Mouse (Mus musculus) liver, embryonic 12.5 days (tissue): ENCODE results near the gene Slc9a2. TPM values are rescaled to one million over a fixed set of nuclear protein-coding genes. Genes with fewer than 3 reads are reported as not detected.
"Not testable (repeated sequence)": the region's sequence is repeated elsewhere in the genome, so short reads cannot be mapped to it uniquely, and the experiment has no call there.

Experiments
- ATAC-seq: fragments of 200-750 bp; cut with Nextera tagmentation; 2 replicates; pipeline ENCODE4 v1.8.0; 2017; ENCODE audit warnings: moderate number of reproducible peaks, mild to moderate bottlenecking, moderate library complexity
- H3K27ac ChIP-seq: fragments of 300-500 bp; sonication (generic); 2 replicates; pipeline ENCODE4 v1.5.1; 2016; ENCODE audit warnings: mild to moderate bottlenecking
- H3K27me3 ChIP-seq: fragments of 300-500 bp; sonication (generic); replicated peaks from 2 replicates; pipeline ENCODE4 v1.6.1; 2016; ENCODE audit warnings: mild to moderate bottlenecking, moderate library complexity
- H3K36me3 ChIP-seq: fragments of 300-500 bp; sonication (generic); 2 replicates; pipeline ENCODE4 v1.6.1; 2016; ENCODE audit warnings: mild to moderate bottlenecking, moderate library complexity
- H3K4me1 ChIP-seq: fragments of 300-500 bp; sonication (generic); 2 replicates; pipeline ENCODE4 v1.6.1; 2016
- H3K4me2 ChIP-seq: fragments of 300-500 bp; sonication (generic); 2 replicates; pipeline ENCODE4 v1.6.1; 2016; ENCODE audit warnings: mild to moderate bottlenecking, moderate library complexity
- H3K4me3 ChIP-seq: fragments of 300-500 bp; sonication (generic); 2 replicates; pipeline ENCODE4 v1.5.1; 2016; ENCODE audit warnings: mild to moderate bottlenecking, moderate library complexity
- H3K9ac ChIP-seq: fragments of 300-500 bp; sonication (generic); 2 replicates; pipeline ENCODE4 v1.6.1; 2016; ENCODE audit warnings: mild to moderate bottlenecking, moderate library complexity
- H3K9me3 ChIP-seq: fragments of 300-500 bp; sonication (generic); replicated peaks from 2 replicates; pipeline ENCODE4 v1.6.1; 2016; ENCODE audit warnings: mild to moderate bottlenecking, moderate library complexity
- WGBS: fragments of 180-500 bp; shearing (Covaris S2); methylation state at CpG from one replicate; pipeline ENCODE4 v1.1.7; 2016; ENCODE audit not compliant: insufficient replicate concordance; 5-methylcytosine and 5-hydroxymethylcytosine counted together
- polyA plus RNA-seq: library from polyadenylated mRNA; unstranded; fragments of >200 nt; fragmentation: Nextera tagmentation; extraction: Ambion mirVana; gene quantifications from 2 replicates; pipeline ENCODE4 v1.2.1, GENCODE M21; 2016

Gene Slc9a2
- polyA plus RNA-seq, 1 experiment from 2014 or later = not detected

- H3K27me3 ChIP-seq = peaks cover 13% of the 10 kb centered on the region; the same call in 1 of the 2 replicates
- not testable (repeated sequence) for H3K27ac ChIP-seq, H3K4me1 ChIP-seq, H3K4me3 ChIP-seq, ATAC-seq, H3K9ac ChIP-seq, H3K4me2 ChIP-seq, H3K36me3 ChIP-seq, H3K9me3 ChIP-seq
- WGBS = 8% methylated on average over 3 of the region's 3 CpGs
These were observed 12.9 kb upstream of the Slc9a2 start for GRCm38 (mm10) chr1:40667442-40667841.

- peaks cover 10% of the 10 kb centered on the region; the same call in 1 of the 2 replicates for H3K27me3 ChIP-seq
- no peak overlapping the region for H3K4me3 ChIP-seq
- H3K9ac ChIP-seq = no peak overlapping the region
- no peaks in the 10 kb centered on the region for H3K36me3 ChIP-seq
- H3K9me3 ChIP-seq = no peaks in the 10 kb centered on the region
- no peak for ATAC-seq
- H3K27ac ChIP-seq = no peak overlapping the region
- no peaks in the 10 kb centered on the region for H3K4me1 ChIP-seq
- H3K4me2 ChIP-seq = no peak overlapping the region
- WGBS = 61% methylated on average over 3 of the region's 3 CpGs
These were observed 10.3 kb upstream of the Slc9a2 start for GRCm38 (mm10) chr1:40670025-40670424.

GRCm38 (mm10) chr1:40671490-40671889, 8.9 kb upstream of the Slc9a2 start:
- Histone ChIP-seq H3K36me3 (no peaks in the 10 kb centered on the region), H3K4me2 (no peak overlapping the region), H3K4me1 (no peaks in the 10 kb centered on the region), H3K9me3 (no peaks in the 10 kb centered on the region), H3K4me3 (no peak overlapping the region), H3K27me3 (peaks cover 5% of the 10 kb centered on the region; the same call in 1 of the 2 replicates), H3K27ac (no peak overlapping the region), H3K9ac (no peak overlapping the region)
- ATAC-seq = no peak
- 75% methylated on average over 4 of the region's 4 CpGs for WGBS

- H3K4me1 ChIP-seq = peaks cover 19% of the 10 kb centered on the region
- H3K4me2 ChIP-seq = no peak overlapping the region
- H3K4me3 ChIP-seq = no peak overlapping the region
- H3K9me3 ChIP-seq = no peaks in the 10 kb centered on the region
- WGBS = 36% methylated on average over 5 of the region's 5 CpGs
- no peak overlapping the region for H3K27ac ChIP-seq
- no peak for ATAC-seq
- H3K27me3 ChIP-seq = peaks cover 51% of the 10 kb centered on the region
- H3K9ac ChIP-seq = no peak overlapping the region
- no peaks in the 10 kb centered on the region for H3K36me3 ChIP-seq
These were observed 3.1 kb upstream of the Slc9a2 start for GRCm38 (mm10) chr1:40677306-40677705.

GRCm38 (mm10) chr1:40680868-40681698, 709 bp downstream of the Slc9a2 start:
- H3K36me3 ChIP-seq = no peaks in the 10 kb centered on the region
- no peaks in the 10 kb centered on the region for H3K9me3 ChIP-seq
- no peak for ATAC-seq
- peaks cover 19% of the 10 kb centered on the region for H3K4me1 ChIP-seq
- peak overlapping the region; percentile 22; the same call in 1 of the 2 replicates for H3K9ac ChIP-seq
- peak overlapping the region; percentile 54 for H3K4me3 ChIP-seq
- H3K27me3 ChIP-seq = peaks cover 66% of the 10 kb centered on the region
- under 1% methylated on average over 44 of the region's 90 CpGs for WGBS
- no peak overlapping the region for H3K27ac ChIP-seq
- H3K4me2 ChIP-seq = peak overlapping the region; percentile 80

GRCm38 (mm10) chr1:40681699-40682510, 1.5 kb downstream of the Slc9a2 start:
- H3K27ac ChIP-seq = no peak overlapping the region
- peaks cover 66% of the 10 kb centered on the region for H3K27me3 ChIP-seq
- 3% methylated on average over 44 of the region's 44 CpGs for WGBS

GRCm38 (mm10) chr1:40694296-40694695, 13.9 kb downstream of the Slc9a2 start:
- Histone ChIP-seq H3K4me3 (no peak overlapping the region), H3K27me3 (no peaks in the 10 kb centered on the region), H3K4me1 (no peaks in the 10 kb centered on the region), H3K9ac (no peak overlapping the region), H3K27ac (no peak overlapping the region), H3K4me2 (no peak overlapping the region), H3K36me3 (no peaks in the 10 kb centered on the region), H3K9me3 (no peaks in the 10 kb centered on the region)
- ATAC-seq = no peak
- WGBS = 75% methylated on average over 13 of the region's 13 CpGs

More at GRCm38 (mm10) chr1:40681699-40682510, 1.5 kb downstream of the Slc9a2 start:
- no peak for ATAC-seq
- Histone ChIP-seq H3K9me3 (no peaks in the 10 kb centered on the region), H3K36me3 (no peaks in the 10 kb centered on the region), H3K4me1 (peaks cover 19% of the 10 kb centered on the region), H3K4me3 (peak overlapping the region; percentile 54), H3K9ac (peak overlapping the region; percentile 22; the same call in 1 of the 2 replicates), H3K4me2 (peak overlapping the region; percentile 80)

- no peak overlapping the region for H3K9ac ChIP-seq
- H3K27me3 ChIP-seq = no peaks in the 10 kb centered on the region
- no peak overlapping the region for H3K4me2 ChIP-seq
- no peak overlapping the region for H3K4me3 ChIP-seq
- no peaks in the 10 kb centered on the region for H3K36me3 ChIP-seq
- ATAC-seq = no peak
- H3K4me1 ChIP-seq = no peaks in the 10 kb centered on the region
- H3K9me3 ChIP-seq = no peaks in the 10 kb centered on the region
- no peak overlapping the region for H3K27ac ChIP-seq
- WGBS = 68% methylated on average over 3 of the region's 3 CpGs
These were observed 16.1 kb downstream of the Slc9a2 start for GRCm38 (mm10) chr1:40696436-40696835.

GRCm38 (mm10) chr1:40705099-40705498, 24.7 kb downstream of the Slc9a2 start:
- Histone ChIP-seq H3K36me3 (no peaks in the 10 kb centered on the region), H3K27me3 (no peaks in the 10 kb centered on the region), H3K27ac (no peak overlapping the region), H3K9me3 (no peaks in the 10 kb centered on the region), H3K4me1 (no peaks in the 10 kb centered on the region), H3K4me2 (no peak overlapping the region), H3K9ac (no peak overlapping the region), H3K4me3 (no peak overlapping the region)
- ATAC-seq = no peak
- WGBS = 67% methylated on average over 4 of the region's 4 CpGs

- Histone ChIP-seq H3K27me3 (no peaks in the 10 kb centered on the region), H3K36me3 (no peaks in the 10 kb centered on the region), H3K9me3 (no peaks in the 10 kb centered on the region), H3K4me3 (no peak overlapping the region), H3K27ac (no peak overlapping the region), H3K9ac (no peak overlapping the region), H3K4me2 (no peak overlapping the region), H3K4me1 (no peaks in the 10 kb centered on the region)
- no peak for ATAC-seq
- WGBS = 34% methylated on average over 9 of the region's 9 CpGs
These were observed 34.6 kb downstream of the Slc9a2 start for GRCm38 (mm10) chr1:40714950-40715349.

- no peak for ATAC-seq
- Histone ChIP-seq H3K36me3 (no peaks in the 10 kb centered on the region), H3K9me3 (no peaks in the 10 kb centered on the region), H3K27me3 (no peaks in the 10 kb centered on the region), H3K9ac (no peak overlapping the region), H3K4me1 (no peaks in the 10 kb centered on the region), H3K27ac (no peak overlapping the region), H3K4me3 (no peak overlapping the region), H3K4me2 (no peak overlapping the region)
- WGBS = 80% methylated on average over 10 of the region's 10 CpGs
These were observed 45.7 kb downstream of the Slc9a2 start for GRCm38 (mm10) chr1:40726051-40726450.

- Histone ChIP-seq H3K27me3 (no peaks in the 10 kb centered on the region), H3K27ac (no peak overlapping the region), H3K4me1 (no peaks in the 10 kb centered on the region), H3K4me2 (no peak overlapping the region), H3K4me3 (no peak overlapping the region), H3K9ac (no peak overlapping the region), H3K9me3 (no peaks in the 10 kb centered on the region), H3K36me3 (no peaks in the 10 kb centered on the region)
- 66% methylated on average over 7 of the region's 7 CpGs for WGBS
- no peak for ATAC-seq
These were observed 47.0 kb downstream of the Slc9a2 start for GRCm38 (mm10) chr1:40727404-40727803.
